Mouse (Mus musculus) embryo, embryonic 10.5 days (tissue): ENCODE measurements around the gene Ehd4.

ENCODE experiments used
- DNase-seq: peaks from one replicate; pipeline ENCODE4 v3.0.0-alpha.2; 2015; ENCODE audit warnings: low spot score

The Ehd4 gene

DNA sequence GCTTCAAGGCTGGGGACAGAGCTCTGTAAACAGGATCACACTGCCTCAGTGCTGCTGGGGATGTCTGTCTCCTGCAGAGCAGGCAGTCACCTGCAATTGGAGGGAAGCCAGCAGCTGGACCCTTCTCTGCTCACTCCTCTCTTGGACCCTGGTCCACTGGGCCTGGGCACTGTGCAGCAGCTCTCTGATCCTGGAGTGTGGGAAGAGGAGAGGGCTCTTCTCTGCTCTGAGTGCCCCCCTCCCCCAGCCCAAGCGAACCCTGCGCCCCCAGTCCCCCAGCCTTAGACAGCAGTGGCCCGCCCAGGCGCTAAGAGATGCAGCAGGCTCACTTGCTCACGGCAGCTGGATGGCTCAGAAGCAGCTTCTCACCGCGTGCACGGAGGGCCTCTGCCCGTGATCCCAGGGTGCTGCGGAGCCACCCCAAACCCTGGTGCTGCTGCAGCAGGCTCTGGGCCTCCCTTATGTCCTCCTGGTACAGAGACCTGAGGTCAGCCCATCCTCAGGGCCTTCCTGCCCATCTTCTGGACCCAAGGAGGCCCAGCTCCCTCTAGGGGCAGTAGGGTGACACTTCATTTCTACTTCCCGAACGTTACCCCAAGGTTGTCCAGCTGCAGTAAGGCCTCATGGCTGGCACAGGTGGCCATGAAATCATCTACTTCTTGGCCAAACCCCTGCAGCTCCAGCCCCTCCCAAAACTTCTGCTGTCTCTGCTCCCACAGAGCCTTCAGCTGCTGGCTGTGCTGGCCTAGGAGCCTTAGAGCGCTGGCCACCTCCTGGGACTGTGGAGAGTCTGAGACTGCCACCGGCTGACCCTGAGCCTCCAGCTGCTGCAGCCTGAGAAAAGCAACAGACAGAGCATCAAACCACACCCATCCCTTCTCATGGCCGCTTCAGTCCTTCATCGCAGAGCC, 85.6 kb downstream of the Ehd4 start:
- peak; percentile 77 for DNase-seq

DNA sequence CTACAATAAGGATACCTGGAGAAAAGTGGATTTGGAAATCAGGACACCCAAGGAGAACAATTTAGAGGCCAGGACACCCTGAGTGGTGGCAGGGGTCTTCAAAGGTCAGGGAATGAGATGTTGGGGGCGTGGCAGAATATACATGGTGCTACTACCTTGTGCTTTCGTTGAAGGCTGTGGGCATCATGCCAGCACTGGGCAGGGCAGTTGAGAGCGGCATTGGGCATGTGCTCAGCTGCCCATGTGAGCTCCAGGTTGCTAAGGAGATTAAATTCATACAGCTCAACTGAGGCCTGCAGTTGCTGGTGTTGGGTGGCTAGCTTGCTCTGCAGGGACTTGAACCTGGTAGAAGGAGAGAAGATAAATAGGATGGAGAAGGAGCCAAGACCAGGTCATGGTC, 88.2 kb downstream of the Ehd4 start:
- DNase-seq: no peak

DNA sequence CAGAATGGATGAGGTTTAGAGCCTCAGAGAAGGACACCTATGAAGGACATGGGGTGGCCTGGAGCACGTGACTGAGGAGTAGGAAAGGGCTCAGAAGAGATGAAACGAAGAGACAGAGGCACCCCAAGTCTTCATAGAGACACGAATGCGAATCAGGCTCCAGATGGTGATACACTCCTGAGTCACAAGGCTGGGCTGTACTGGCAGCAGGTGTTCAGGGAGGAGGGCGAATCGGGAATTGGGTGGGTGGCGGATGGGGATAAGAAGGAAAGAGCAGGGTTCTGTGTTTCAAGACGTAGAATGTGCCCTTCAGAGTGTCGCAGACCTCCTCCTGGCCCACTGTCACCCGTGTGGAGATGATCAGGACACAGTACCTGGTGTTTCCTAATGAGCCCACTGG, 89.2 kb downstream of the Ehd4 start:
- DNase-seq: no peak

- DNase-seq: no peak
Observed at GRCm38 (mm10) chr2:120064639-120065038, 89.8 kb downstream of the Ehd4 start.

DNA sequence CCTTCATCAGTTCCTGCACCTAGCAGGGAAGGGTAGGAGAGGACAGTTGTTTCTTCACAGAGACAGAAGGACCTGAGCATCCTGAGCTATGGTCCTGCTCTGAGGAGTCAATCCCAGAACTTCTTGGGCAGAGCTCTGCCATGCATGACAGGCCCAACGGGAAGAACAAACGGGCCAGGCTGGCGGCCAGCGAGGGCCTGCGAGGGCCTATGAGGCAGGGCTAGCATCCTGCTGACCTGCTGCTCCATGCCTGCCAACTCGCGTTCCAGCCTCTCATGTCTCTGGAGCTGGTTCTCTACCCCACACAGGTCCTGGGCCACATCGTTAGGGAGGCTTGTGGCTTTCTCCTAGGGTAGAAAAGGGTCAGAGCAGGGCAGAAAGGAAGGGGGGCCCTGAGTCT, 92.2 kb downstream of the Ehd4 start:
- DNase-seq: no peak

- no peak for DNase-seq
Observed at GRCm38 (mm10) chr2:120060651-120061050, 93.8 kb downstream of the Ehd4 start.

DNA sequence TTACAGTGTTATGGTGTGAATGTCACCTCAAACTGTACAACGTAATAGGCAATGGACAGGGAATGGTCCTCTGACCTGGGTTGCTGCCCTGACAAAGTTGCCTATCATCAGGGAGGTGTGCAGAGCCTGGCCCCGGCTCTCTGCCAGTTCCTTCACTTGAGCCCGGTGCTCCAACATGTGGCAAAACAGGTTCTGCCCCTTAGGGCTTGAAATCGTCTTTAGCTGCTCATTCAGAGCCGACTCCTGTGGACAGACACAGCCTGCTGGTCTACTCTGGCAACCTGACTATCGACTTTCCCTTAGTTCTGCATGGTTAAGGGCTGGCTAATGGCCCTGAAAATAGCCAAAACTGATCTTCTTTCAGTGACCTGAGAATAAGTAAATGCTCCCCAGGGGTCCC, 94.2 kb downstream of the Ehd4 start:
- DNase-seq: peak; percentile 8

- DNase-seq: no peak
Observed at GRCm38 (mm10) chr2:120059466-120059865, 94.9 kb downstream of the Ehd4 start.

- no peak for DNase-seq
Observed at GRCm38 (mm10) chr2:120058818-120059217, 95.6 kb downstream of the Ehd4 start.

- DNase-seq: no peak
Observed at GRCm38 (mm10) chr2:120055923-120056322, 98.5 kb downstream of the Ehd4 start.

DNA sequence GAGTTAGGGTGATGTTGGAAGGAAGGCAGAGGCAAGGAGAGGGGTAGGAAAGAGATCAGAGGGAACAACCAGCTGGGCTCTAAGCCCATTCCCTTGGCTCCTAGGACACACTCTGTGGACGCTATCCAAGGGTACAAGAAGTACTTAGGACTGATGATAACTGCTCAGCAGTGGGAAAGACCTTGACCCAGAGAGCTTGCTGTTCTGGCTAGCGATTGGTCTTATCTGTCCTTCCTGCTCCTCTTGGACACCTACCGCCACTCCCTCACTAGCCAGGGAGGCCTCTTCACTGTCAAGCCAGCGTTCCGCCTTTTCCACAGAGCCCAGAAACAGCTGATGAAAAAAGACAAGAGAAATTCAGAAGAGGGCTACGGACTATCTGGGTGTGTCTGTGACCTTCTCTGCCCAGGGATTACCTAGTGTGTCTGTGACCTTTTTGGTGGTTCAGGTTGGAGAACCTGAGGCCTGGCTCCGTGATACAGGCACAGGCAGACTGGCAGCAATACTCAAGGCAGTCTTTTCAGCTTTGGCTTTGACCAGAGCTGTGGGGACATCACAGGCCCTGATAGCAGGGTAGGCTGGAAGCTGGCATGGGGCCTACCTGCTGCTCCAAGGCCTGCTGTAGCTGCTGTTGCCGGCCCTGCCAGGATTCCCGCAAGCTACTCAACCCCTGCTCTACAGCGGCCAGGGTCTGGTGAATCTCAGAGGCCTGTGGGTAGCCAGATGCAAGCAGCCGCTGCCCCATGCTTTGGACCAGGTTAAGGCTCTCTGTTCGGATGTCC, 99.4 kb downstream of the Ehd4 start:
- DNase-seq: no peak

DNA sequence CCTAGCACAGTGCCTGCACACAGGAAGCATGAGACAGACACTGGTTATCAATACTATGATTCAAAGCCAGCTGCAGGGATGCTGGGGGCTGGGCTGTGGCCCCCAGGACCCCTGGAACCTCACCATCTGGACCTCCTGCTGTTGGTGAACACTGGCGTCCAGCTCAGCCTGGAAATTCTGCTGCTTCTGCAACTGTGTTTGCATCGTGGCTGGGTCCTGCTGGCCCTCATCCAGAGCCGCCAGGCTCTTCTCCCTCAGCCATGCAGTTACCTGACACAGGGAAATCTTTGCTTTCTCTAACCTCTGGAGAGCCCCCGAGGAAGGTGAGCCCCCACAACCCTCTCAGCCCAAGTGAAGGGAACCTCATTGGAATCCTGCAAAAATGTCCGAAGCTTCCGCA, 103.0 kb downstream of the Ehd4 start:
- no peak for DNase-seq

DNA sequence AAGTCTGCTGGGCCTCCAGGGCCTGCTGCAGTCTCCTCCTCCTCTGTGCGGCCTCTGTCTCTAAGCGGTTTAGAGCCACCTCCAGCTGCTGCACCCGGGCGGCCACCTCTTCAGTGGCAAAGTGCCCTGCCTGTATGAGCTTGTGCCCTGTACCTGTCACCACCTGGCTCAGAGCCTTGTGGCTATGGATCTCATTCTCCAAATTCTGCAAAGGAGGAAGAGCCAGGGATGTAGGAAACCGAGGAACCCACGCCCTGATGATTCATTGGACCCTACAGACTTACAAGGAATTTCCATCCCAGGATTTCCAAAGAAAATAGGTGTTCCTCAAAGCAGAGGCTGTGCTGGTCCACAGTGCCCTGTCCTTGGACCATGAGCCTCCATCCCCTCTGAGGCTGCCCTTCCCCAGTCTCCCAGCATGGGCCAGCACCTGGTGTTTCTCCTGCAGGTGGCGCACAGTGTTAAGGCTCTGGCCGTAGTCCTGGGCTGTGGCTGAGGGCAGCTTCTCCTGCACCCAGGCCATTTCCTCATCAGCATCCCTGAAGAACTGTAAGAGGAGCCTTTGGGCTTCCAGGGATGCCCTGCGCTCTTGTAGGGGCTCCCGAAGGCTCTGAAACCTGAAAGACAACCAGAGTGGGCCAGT, 104.7 kb downstream of the Ehd4 start:
- DNase-seq: peak; percentile 56

DNA sequence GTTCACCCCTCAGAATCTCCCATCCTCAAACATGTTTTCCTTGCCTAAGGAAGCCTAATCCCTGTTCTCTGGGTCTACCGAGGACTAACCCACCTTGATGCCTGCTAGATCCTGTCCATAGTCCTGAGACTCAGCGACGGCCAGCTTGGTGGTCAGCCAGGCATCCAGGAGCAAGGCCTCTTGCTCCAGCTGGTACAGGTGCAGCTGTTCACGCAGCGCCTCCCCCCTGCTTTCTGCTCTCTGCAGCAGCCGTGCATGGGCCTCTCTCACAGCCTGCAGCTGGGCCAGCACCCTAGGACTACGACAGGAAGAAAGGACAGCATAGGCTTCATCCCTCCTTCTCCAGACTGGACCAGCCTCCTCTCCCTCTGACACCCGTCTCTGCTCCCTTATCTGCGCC, 106.2 kb downstream of the Ehd4 start:
- DNase-seq: no peak

DNA sequence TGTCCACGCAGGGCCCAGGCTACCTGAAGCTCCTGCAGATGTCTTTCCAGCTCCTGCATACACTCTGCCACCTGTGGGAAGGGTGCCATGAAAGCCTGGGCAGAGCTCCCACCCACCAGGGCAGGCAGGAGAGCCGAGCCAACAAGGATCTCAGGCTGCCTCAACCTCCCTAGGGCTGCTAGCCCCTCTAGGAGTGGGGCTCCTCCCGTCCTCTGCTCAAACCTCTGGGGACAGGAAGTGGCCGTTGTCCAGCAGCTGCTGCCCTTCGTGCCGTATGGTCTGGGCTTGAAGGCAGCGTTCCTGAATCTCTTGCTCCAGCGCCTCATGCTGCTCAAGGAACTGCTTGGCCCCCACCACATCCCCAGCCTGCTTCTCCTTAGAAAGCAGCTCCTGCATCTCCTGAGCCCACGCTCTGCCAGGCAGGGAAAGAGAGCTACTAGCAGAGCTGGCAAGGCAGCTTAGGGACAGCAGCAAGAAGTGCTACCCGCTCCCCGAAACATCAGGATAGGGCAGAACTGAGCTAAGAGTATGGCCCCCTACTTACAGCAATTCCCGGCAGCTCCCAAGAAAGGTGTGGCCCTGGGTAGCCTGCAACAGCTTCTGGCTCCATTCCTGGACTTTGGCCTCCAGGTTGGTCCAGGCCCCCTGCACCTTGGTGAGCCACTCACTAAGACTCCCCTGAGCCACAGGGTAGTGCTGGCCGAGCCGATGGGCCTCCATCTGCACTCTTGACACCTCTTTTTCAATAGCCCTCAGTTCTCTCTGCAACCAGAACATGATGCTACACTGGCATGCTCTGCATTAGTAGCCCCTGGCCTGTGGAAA, 107.7 kb downstream of the Ehd4 start:
- no peak for DNase-seq

DNA sequence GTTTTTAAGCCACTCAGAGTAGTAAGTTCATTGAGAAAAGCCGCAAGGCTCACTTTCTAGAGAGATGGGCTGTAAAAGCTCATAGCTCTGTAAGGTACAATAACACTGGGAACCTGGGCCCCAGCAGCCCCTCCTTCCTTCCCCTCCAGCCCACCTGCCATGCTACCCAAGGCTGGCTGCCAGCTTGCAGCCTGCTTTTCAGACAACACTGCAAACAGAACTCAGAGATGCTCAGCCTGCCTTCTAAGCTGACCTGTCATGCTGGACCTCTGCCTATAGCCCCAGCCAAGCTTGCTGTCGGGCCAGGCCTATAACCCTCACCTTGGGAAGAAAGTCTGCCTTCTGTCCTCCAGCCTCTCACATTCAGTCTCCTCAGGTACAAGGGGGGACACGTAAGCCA, 109.7 kb downstream of the Ehd4 start:
- no peak for DNase-seq

DNA sequence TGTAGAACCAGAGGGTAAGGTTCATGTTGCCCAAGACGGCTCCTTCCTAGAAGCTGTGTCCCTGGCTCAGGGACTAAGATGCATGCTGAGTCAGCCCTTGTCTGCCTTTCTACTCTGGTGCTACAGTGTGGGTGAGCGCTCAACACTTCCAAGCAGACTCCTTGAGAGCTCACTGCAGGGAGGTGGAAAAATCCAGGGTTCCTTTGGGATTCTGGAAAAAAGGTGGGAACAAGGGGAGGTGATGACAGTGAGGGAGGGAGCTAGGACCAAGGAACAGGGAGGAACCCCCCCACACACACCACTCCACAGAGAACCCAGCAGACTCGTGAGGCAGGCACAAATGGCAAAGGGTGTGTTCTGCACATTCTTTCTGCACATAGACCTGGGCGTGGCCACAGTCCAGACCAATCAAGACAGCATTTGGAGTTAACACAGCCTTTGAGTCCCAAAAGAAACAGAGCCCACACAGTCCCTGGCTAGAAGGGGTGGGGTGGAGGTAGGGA, 110.3 kb downstream of the Ehd4 start:
- peak; percentile 14 for DNase-seq

DNA sequence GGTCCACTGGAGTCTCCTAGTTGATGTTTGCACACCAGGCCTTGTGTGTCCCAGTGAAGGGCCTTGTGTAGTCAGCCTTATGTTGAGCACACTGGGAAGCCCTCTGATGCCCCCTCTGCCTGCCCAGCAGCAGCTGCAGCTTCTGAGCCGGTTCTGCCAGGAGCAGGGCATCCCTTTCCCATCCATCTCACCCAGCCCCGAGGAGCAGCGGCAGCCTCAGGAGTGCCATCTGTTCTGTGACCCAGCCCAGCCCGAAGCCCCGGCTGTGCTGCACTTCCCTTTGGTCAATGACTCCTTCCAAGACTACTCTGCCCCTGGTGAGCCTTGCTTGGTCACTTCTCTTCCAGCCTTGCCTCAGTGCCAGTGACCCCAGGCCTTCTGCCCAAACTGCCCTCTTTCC, 113.4 kb downstream of the Ehd4 start:
- DNase-seq: no peak
